Mouse (Mus musculus) heart, adult 8-10 months (tissue): ENCODE measurements at regions not wholly inside any gene's neighbourhood (a gene's known extent, or its start where the extent isn't known, plus 50 kb on each side); places are given as distances from the start of the nearest gene placed in this dataset.

Source experiments
- DNase-seq: peaks from one replicate; pipeline ENCODE4 v3.0.0; 2022; ENCODE audit warnings: low spot score

- DNase-seq, result no peak
These were observed 73.4 kb upstream of the Egln3 start for GRCm38 (mm10) chr12:54276978-54277537.

GRCm38 (mm10) chr12:54273506-54273905, 69.8 kb upstream of the Egln3 start:
- DNase-seq, result no peak

- DNase-seq, result no peak
These were observed 69.0 kb upstream of the Egln3 start for GRCm38 (mm10) chr12:54272696-54273095.

- DNase-seq, result no peak
These were observed 68.6 kb upstream of the Egln3 start for GRCm38 (mm10) chr12:54272226-54272625.

GRCm38 (mm10) chr12:54265852-54266251, 62.2 kb upstream of the Egln3 start:
- DNase-seq, result no peak

- DNase-seq, result no peak
These were observed 61.5 kb upstream of the Egln3 start for GRCm38 (mm10) chr12:54264893-54265835.

- no peak for DNase-seq
These were observed 60.7 kb upstream of the Egln3 start for GRCm38 (mm10) chr12:54264418-54264733.

GRCm38 (mm10) chr12:54263733-54264417, 60.2 kb upstream of the Egln3 start:
- DNase-seq, result no peak

GRCm38 (mm10) chr12:54262236-54263005, 58.8 kb upstream of the Egln3 start:
- DNase-seq, result no peak

GRCm38 (mm10) chr12:54261426-54261825, 57.8 kb upstream of the Egln3 start:
- no peak for DNase-seq

- no peak for DNase-seq
These were observed 56.8 kb upstream of the Egln3 start for GRCm38 (mm10) chr12:54260502-54260901.

GRCm38 (mm10) chr12:54257776-54258433, 54.2 kb upstream of the Egln3 start:
- DNase-seq, result no peak

- DNase-seq, result no peak
These were observed 53.0 kb upstream of the Egln3 start for GRCm38 (mm10) chr12:54256506-54257128.
